Mouse (Mus musculus) neural tube, embryonic 12.5 days (tissue): Measurements from ENCODE around the gene Bmp2. TPM values are rescaled to one million over a fixed set of nuclear protein-coding genes. Genes with fewer than 3 reads are reported as not detected.

Experiments
- microRNA-seq: library from miRNA; unstranded; fragments of <30 nt; microRNA quantifications from one replicate; pipeline ENCODE4, GENCODE M21; 2017
- polyA plus RNA-seq: library from polyadenylated mRNA; unstranded; fragments of >200 nt; fragmentation: Nextera tagmentation; extraction: Ambion mirVana; gene quantifications from 2 replicates; pipeline ENCODE4 v1.2.1, GENCODE M21; 2016

The Bmp2 gene
- polyA plus RNA-seq, 1 experiment from 2014 or later: 3.3 TPM

Small RNA genes lying within 50 kb of the gene (microRNA-seq; reads per million reads assigned to microRNA genes)
- not detected for gene Mir3090
